Mouse (Mus musculus): ENCODE data around the gene Olfr549. TPM values are rescaled to one million over a fixed set of nuclear protein-coding genes. Genes with fewer than 3 reads are reported as not detected.

The Olfr549 gene
- polyA plus RNA-seq, 1 experiment from 2014 or later, result not detected

DNA sequence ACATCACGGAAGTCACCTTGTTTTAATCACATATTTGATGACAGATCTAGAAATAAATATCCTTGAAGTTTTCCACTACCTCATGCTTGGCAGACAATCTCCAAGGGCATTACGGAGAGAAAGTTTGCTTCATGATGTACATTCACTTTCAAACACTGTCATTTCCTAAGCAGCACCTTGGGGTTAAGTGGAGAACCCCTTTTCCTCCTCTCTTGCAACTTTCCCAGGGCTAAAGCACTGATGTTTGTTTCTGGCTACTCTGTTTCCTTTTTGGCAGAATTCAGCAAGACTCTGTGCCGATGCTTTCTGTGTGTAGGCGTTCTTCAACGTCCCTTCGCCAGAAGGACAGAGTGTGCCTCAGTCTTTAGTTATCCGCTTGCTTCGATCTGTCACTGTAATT, 21.5 kb downstream of the Olfr549 start, which contains the start of gene Olfr550:
Olfr550 (plus strand) TSS at position 301 of the 400 bp plus-strand sequence.
- Histone ChIP-seq H3K4me2 (ENCODE audit: low read length) (no peak within 1 kb of the TSS), H3K9ac (ENCODE audit: low read depth, low read length) (no peak within 1 kb of the TSS), H3K27me3 (replicated peaks; ENCODE audit: control insufficient read depth, insufficient read depth, low read length) (no peaks in the 10 kb centered on the region), H3K36me3 (ENCODE audit: control insufficient read depth, insufficient read depth, low read length) (no peaks in the 10 kb centered on the region), H3K4me1 (ENCODE audit: control insufficient read depth, insufficient read depth, low read depth, low read length) (no peaks in the 10 kb centered on the region; the same call in 1 of the 2 replicates), H3K27ac (ENCODE audit: low read depth, low read length) (no peak within 1 kb of the TSS), H3K4me3 (ENCODE audit: low read length) (no peak within 1 kb of the TSS), H3K9me3 (ENCODE audit: control insufficient read depth, low read length) (no peaks in the 10 kb centered on the region)
- 92% methylated on average over 8 of the region's 8 CpGs for whole genome bisulfite sequencing
- no peak for ATAC-seq

DNA sequence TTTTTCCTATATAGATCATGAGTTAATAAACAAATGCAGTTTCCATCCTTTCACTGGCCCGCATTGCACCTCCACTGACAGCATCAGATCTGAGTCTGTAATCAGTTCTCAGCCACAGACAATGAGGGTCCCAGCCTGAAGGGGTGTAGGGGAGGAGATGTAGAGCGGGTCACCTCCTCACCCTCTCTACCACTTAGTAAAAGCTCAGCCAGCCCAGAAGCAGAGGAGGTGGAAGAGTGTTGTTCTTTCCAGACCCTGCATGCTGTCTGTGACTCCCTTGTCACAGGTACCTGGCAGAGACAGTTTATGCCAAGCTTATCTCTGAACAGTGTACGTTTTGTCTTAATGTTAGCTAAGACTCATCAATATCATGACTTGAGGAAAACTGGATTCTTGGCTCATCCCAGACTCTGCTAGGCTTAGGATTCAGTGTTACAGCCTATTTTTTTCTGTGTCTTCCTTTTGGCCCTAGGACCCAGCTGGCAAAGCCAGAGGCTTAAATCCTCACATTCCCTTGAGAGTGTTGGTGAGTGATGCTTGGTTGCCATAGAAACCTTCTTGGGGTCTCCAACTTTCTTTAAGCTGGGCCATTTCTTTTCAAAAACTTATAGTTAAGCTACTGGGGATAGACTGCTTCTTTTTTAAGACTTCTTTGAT, 23.6 kb downstream of the Olfr549 start:
- WGBS, result 68% methylated on average over 3 of the region's 3 CpGs
- H3K27ac ChIP-seq (ENCODE audit: low read depth, low read length), result no peak overlapping the region
- no peaks in the 10 kb centered on the region for H3K36me3 ChIP-seq (ENCODE audit: control insufficient read depth, insufficient read depth, low read length)
- H3K4me2 ChIP-seq (ENCODE audit: low read length), result no peak overlapping the region
- no peak; the same call in 1 of the 2 replicates for ATAC-seq
- H3K4me3 ChIP-seq (ENCODE audit: low read length), result no peak overlapping the region
- no peaks in the 10 kb centered on the region; the same call in 1 of the 2 replicates for H3K4me1 ChIP-seq (ENCODE audit: control insufficient read depth, insufficient read depth, low read depth, low read length)
- H3K9me3 ChIP-seq (ENCODE audit: control insufficient read depth, low read length), result no peaks in the 10 kb centered on the region
- H3K27me3 ChIP-seq (replicated peaks; ENCODE audit: control insufficient read depth, insufficient read depth, low read length), result no peaks in the 10 kb centered on the region
- H3K9ac ChIP-seq (ENCODE audit: low read depth, low read length), result no peak overlapping the region

DNA sequence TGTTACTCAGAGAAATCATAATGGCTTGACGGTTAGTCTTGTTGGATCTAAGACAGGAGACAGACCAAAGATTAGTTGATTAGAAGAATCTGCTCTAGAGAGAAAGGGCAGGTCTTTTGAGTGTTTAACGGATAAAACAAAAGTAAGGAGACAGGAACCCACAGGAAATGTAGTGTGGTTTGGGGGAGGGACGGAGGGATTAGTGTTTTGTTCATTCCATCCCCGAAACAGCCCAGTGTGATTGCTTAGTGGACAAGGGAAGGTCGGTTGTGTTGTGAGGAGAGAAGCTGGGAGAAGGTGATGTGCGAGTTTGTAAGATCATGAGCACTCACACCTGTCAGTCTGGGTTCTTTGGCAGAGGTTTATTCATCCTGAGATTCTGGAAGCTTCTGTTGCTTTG, 26.3 kb downstream of the Olfr549 start:
- no peak overlapping the region for H3K27ac ChIP-seq (ENCODE audit: low read depth, low read length)
- no peak for ATAC-seq
- no peak overlapping the region for H3K9ac ChIP-seq (ENCODE audit: low read depth, low read length)
- no peaks in the 10 kb centered on the region for H3K9me3 ChIP-seq (ENCODE audit: control insufficient read depth, low read length)
- H3K27me3 ChIP-seq (replicated peaks; ENCODE audit: control insufficient read depth, insufficient read depth, low read length), result no peaks in the 10 kb centered on the region
- WGBS, result 78% methylated on average over 6 of the region's 6 CpGs
- no peaks in the 10 kb centered on the region; the same call in 1 of the 2 replicates for H3K4me1 ChIP-seq (ENCODE audit: control insufficient read depth, insufficient read depth, low read depth, low read length)
- no peaks in the 10 kb centered on the region for H3K36me3 ChIP-seq (ENCODE audit: control insufficient read depth, insufficient read depth, low read length)
- H3K4me2 ChIP-seq (ENCODE audit: low read length), result no peak overlapping the region
- H3K4me3 ChIP-seq (ENCODE audit: low read length), result no peak overlapping the region

DNA sequence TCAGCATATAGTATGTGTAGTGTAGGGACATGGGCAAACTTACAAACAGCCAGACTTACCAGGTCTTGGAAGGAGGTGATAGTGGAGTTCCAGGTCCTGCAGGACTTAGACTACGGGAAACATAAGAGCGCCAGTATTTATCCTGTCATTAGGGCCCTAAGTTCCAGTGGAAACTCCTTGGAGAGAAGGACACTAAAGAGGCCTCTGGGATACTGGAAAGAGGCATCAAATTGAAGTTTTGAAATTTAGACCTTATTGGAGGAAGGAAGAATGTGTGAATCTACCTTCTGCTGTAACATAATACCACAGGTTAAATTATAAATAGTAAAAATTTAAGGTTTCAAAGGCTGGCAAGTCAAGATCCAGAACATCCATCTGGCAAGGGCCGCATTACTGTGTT, 42.1 kb downstream of the Olfr549 start, which contains the start of gene Olfr551:
Olfr551 (minus strand) TSS at position 101 of the 400 bp plus-strand sequence.
- Histone ChIP-seq H3K27me3 (replicated peaks; ENCODE audit: control insufficient read depth, insufficient read depth, low read length) (no peaks in the 10 kb centered on the region), H3K9ac (ENCODE audit: low read depth, low read length) (no peak within 1 kb of the TSS), H3K27ac (ENCODE audit: low read depth, low read length) (no peak within 1 kb of the TSS), H3K9me3 (ENCODE audit: control insufficient read depth, low read length) (no peaks in the 10 kb centered on the region), H3K36me3 (ENCODE audit: control insufficient read depth, insufficient read depth, low read length) (no peaks in the 10 kb centered on the region), H3K4me3 (ENCODE audit: low read length) (no peak within 1 kb of the TSS), H3K4me1 (ENCODE audit: control insufficient read depth, insufficient read depth, low read depth, low read length) (no peaks in the 10 kb centered on the region), H3K4me2 (ENCODE audit: low read length) (no peak within 1 kb of the TSS)
- ATAC-seq, result no peak
- WGBS, result 95% methylated on average over 3 of the region's 3 CpGs

DNA sequence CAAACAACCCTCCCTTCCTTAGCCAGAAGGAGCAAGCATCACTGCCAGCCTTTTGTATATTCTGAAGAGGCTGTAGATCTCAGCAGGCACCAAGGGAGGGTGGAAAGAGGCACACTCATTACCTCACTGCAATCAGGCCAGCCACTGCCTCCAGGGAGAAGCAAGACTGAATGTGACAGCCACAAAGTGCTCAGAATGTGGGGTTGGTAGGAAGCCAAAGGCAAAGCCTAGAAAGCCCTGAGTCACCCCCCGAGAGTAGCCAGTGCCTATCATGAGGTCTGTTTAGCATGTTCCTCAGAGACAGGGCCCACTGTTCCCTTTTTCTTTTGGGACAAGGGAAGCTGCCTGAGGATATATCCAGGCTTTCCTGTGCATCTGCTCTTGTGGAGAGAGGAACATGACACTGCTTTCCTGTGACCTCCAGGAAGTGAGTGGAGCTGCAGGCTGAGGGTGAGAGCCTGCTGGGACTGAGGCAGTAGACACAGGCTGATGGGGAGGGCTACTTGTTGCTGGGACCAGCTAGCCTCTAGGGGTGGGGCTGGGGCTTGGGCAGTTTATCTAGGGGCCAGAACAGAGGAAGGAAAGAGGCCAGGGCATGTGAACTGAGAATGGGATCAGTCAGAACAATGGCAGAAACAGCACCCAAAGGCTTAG, 47.8 kb downstream of the Olfr549 start, which contains the start of gene Olfr552:
Olfr552 (plus strand) TSS at position 393 of the 654 bp plus-strand sequence.
- H3K4me2 ChIP-seq (ENCODE audit: low read length), result no peak within 1 kb of the TSS
- 60% methylated on average over 1 of the region's 1 CpGs for WGBS

More for the DNA sequence above, 47.8 kb downstream of the Olfr549 start, which contains the start of gene Olfr552:
- no peaks in the 10 kb centered on the region for H3K27me3 ChIP-seq (replicated peaks; ENCODE audit: control insufficient read depth, insufficient read depth, low read length)
- no peak within 1 kb of the TSS for H3K27ac ChIP-seq (ENCODE audit: low read depth, low read length)
- H3K9me3 ChIP-seq (ENCODE audit: control insufficient read depth, low read length), result no peaks in the 10 kb centered on the region
- no peak within 1 kb of the TSS for H3K9ac ChIP-seq (ENCODE audit: low read depth, low read length)
- H3K4me1 ChIP-seq (ENCODE audit: control insufficient read depth, insufficient read depth, low read depth, low read length), result no peaks in the 10 kb centered on the region
- no peak for ATAC-seq
- no peaks in the 10 kb centered on the region for H3K36me3 ChIP-seq (ENCODE audit: control insufficient read depth, insufficient read depth, low read length)
- H3K4me3 ChIP-seq (ENCODE audit: low read length), result no peak within 1 kb of the TSS

Other genes starting within 250 kb of the Olfr549 start
- 48.8 and 55.7 TPM in 2 replicates for gene Rrm1, start 108.2 kb upstream of the Olfr549 start, polyA plus RNA-seq (2015; fragmentation: Nextera tagmentation; extraction: Ambion mirVana)
- 0.66 and 0.71 TPM in 2 replicates for gene Olfr543, start 68.2 kb upstream of the Olfr549 start, polyA plus RNA-seq (2015; fragmentation: Nextera tagmentation; extraction: Ambion mirVana)
- gene Olfr544, start 61.6 kb upstream of the Olfr549 start, polyA plus RNA-seq (2015; fragmentation: Nextera tagmentation; extraction: Ambion mirVana), result 0.05 and 0.14 TPM in 2 replicates
- 0.24 and 0.45 TPM in 2 replicates for gene Olfr545, start 50.3 kb upstream of the Olfr549 start, polyA plus RNA-seq (2015; fragmentation: Nextera tagmentation; extraction: Ambion mirVana)
- not detected in 2 replicates for gene Olfr547, start 15.1 kb upstream of the Olfr549 start, polyA plus RNA-seq (2015; fragmentation: Nextera tagmentation; extraction: Ambion mirVana)
- not detected in 2 replicates for gene Olfr548-ps1, start 9.0 kb upstream of the Olfr549 start, polyA plus RNA-seq (2015; fragmentation: Nextera tagmentation; extraction: Ambion mirVana)
- gene Trim21, start 15.6 kb downstream of the Olfr549 start, polyA plus RNA-seq (2015; fragmentation: Nextera tagmentation; extraction: Ambion mirVana), result 0.09 and 0.26 TPM in 2 replicates
- gene Olfr550, start 21.6 kb downstream of the Olfr549 start, polyA plus RNA-seq (2015; fragmentation: Nextera tagmentation; extraction: Ambion mirVana), result 0.04 TPM in 1 of 2 replicates, not detected in the other
- gene Olfr551, start 42.0 kb downstream of the Olfr549 start, polyA plus RNA-seq (2015; fragmentation: Nextera tagmentation; extraction: Ambion mirVana), result not detected in 2 replicates
- gene Olfr552, start 47.9 kb downstream of the Olfr549 start, polyA plus RNA-seq (2015; fragmentation: Nextera tagmentation; extraction: Ambion mirVana), result not detected in 2 replicates
- not detected in 2 replicates for gene Olfr553, start 68.3 kb downstream of the Olfr549 start, polyA plus RNA-seq (2015; fragmentation: Nextera tagmentation; extraction: Ambion mirVana)
- not detected in 2 replicates for gene Olfr554, start 88.6 kb downstream of the Olfr549 start, polyA plus RNA-seq (2015; fragmentation: Nextera tagmentation; extraction: Ambion mirVana)
- gene Olfr555, start 109.0 kb downstream of the Olfr549 start, polyA plus RNA-seq (2015; fragmentation: Nextera tagmentation; extraction: Ambion mirVana), result not detected in 2 replicates
- not detected in 2 replicates for gene Olfr556, start 115.0 kb downstream of the Olfr549 start, polyA plus RNA-seq (2015; fragmentation: Nextera tagmentation; extraction: Ambion mirVana)
- 6.5 and 9.7 TPM in 2 replicates for gene Trim68, start 137.5 kb downstream of the Olfr549 start, polyA plus RNA-seq (2015; fragmentation: Nextera tagmentation; extraction: Ambion mirVana)
- gene Olfr557, start 146.0 kb downstream of the Olfr549 start, polyA plus RNA-seq (2015; fragmentation: Nextera tagmentation; extraction: Ambion mirVana), result not detected in 2 replicates
- 0.16 and 0.22 TPM in 2 replicates for gene Olfr558, start 152.3 kb downstream of the Olfr549 start, polyA plus RNA-seq (2015; fragmentation: Nextera tagmentation; extraction: Ambion mirVana)
- gene Olfr33, start 169.2 kb downstream of the Olfr549 start, polyA plus RNA-seq (2015; fragmentation: Nextera tagmentation; extraction: Ambion mirVana), result not detected in 2 replicates
- gene Olfr559, start 177.6 kb downstream of the Olfr549 start, polyA plus RNA-seq (2015; fragmentation: Nextera tagmentation; extraction: Ambion mirVana), result not detected in 2 replicates
- gene Olfr560, start 209.5 kb downstream of the Olfr549 start, polyA plus RNA-seq (2015; fragmentation: Nextera tagmentation; extraction: Ambion mirVana), result not detected in 2 replicates
- 0.10 and 0.11 TPM in 2 replicates for gene Olfr78, start 209.6 kb downstream of the Olfr549 start, polyA plus RNA-seq (2015; fragmentation: Nextera tagmentation; extraction: Ambion mirVana)
- not detected in 2 replicates for gene Olfr561, start 221.4 kb downstream of the Olfr549 start, polyA plus RNA-seq (2015; fragmentation: Nextera tagmentation; extraction: Ambion mirVana)